Mouse (Mus musculus) E14TG2a.4 (cell line): ENCODE data around the gene Ccnj.

Experiments used
- H3K27me3 ChIP-seq: 2 replicates; pipeline ENCODE4 v1.6.1; 2014; ENCODE audit warnings: low read length, control low read depth; ENCODE audit not compliant: insufficient read depth
- H3K36me3 ChIP-seq: 2 replicates; pipeline ENCODE4 v1.6.1; 2014; ENCODE audit warnings: low read length, control low read depth; ENCODE audit not compliant: insufficient read depth
- H3K4me1 ChIP-seq: replicated peaks from 2 replicates; pipeline ENCODE4 v1.6.1; 2014; ENCODE audit warnings: low read depth, low read length, control low read depth
- H3K4me3 ChIP-seq: replicated peaks from 2 replicates; pipeline ENCODE4 v1.5.1; 2014; ENCODE audit warnings: mild to moderate bottlenecking, low read length
- H3K9me3 ChIP-seq: 2 replicates; pipeline ENCODE4 v1.6.1; 2014; ENCODE audit warnings: low read length, control low read depth
- CTCF ChIP-seq: conservative IDR thresholded peaks from 2 replicates; pipeline ENCODE4 v1.5.1; 2014; ENCODE audit warnings: low read length
- NANOG ChIP-seq: IDR thresholded peaks from 2 replicates; pipeline ENCODE4 v1.6.1; 2014; ENCODE audit warnings: borderline replicate concordance, low read length, mixed read lengths
- POU5F1 ChIP-seq: IDR thresholded peaks from 2 replicates; pipeline ENCODE4 v1.6.1; 2014; ENCODE audit warnings: low read length, borderline replicate concordance

Ccnj gene

DNA sequence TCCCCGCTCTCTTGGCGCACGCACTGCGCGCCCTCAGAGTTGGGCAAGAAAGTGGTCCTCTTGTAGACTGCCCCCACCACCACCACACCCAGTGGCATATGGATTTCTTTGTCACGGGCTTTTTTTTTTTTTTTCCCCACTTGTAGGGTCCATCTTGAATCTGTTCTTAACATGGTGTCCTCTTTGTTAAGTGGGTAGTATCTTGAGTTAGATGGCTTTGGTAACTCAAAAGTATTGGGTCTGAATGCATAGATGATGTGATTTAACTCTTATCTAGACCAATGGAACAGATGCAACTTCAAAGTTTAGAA is 64.3 kb downstream of the Ccnj start:
- Histone ChIP-seq H3K4me1 (peaks cover 3% of the 10 kb centered on the region; the same call in 1 of the 2 replicates), H3K36me3 (peaks cover 6% of the 10 kb centered on the region; the same call in 1 of the 2 replicates), H3K27me3 (peaks cover 8% of the 10 kb centered on the region; the same call in 1 of the 2 replicates), H3K9me3 (no peaks in the 10 kb centered on the region; the same call in 1 of the 2 replicates), H3K4me3 (peak overlapping the region; percentile 90)
- TF ChIP-seq POU5F1, result no peak
- no peak for TF ChIP-seq NANOG
- no peak for TF ChIP-seq CTCF
